Mouse (Mus musculus) lung, embryonic 16.5 days (tissue): ENCODE results near the gene 4933430I17Rik. TPM values are rescaled to one million over a fixed set of nuclear protein-coding genes. Genes with fewer than 3 reads are reported as not detected.
"Not testable (repeated sequence)": the region's sequence is repeated elsewhere in the genome, so short reads cannot be mapped to it uniquely, and the experiment has no call there.

ENCODE experiments used
- ATAC-seq: fragments of 200-750 bp; cut with Nextera tagmentation; 2 replicates; pipeline ENCODE4 v1.8.0; 2017; ENCODE audit warnings: low read depth, mild to moderate bottlenecking, moderate library complexity
- H3K27ac ChIP-seq: fragments of 300-500 bp; sonication (generic); 2 replicates; pipeline ENCODE4 v1.5.1; 2014; ENCODE audit warnings: mild to moderate bottlenecking, control low read depth, low read length
- H3K27me3 ChIP-seq: fragments of 300-500 bp; sonication (generic); 2 replicates; pipeline ENCODE4 v1.6.1; 2014; ENCODE audit warnings: low read depth, low read length, mixed read lengths; ENCODE audit not compliant: control insufficient read depth, insufficient read depth
- H3K36me3 ChIP-seq: fragments of 300-500 bp; sonication (generic); 2 replicates; pipeline ENCODE4 v1.6.1; 2014; ENCODE audit warnings: low read length; ENCODE audit not compliant: control insufficient read depth, insufficient read depth
- H3K4me1 ChIP-seq: fragments of 300-500 bp; sonication (generic); replicated peaks from 2 replicates; pipeline ENCODE4 v1.6.1; 2014; ENCODE audit warnings: low read length, mixed read lengths; ENCODE audit not compliant: control insufficient read depth, insufficient read depth
- H3K4me2 ChIP-seq: fragments of 300-500 bp; sonication (generic); 2 replicates; pipeline ENCODE4 v1.6.1; 2014; ENCODE audit warnings: low read depth, low read length, control low read depth
- H3K4me3 ChIP-seq: fragments of 300-500 bp; sonication (generic); 2 replicates; pipeline ENCODE4 v1.5.1; 2014; ENCODE audit warnings: mild to moderate bottlenecking, low read length, control low read depth
- H3K9ac ChIP-seq: fragments of 300-500 bp; sonication (generic); 2 replicates; pipeline ENCODE4 v1.6.1; 2014; ENCODE audit warnings: low read length, control low read depth
- H3K9me3 ChIP-seq: fragments of 300-500 bp; sonication (generic); 2 replicates; pipeline ENCODE4 v1.6.1; 2016; ENCODE audit warnings: low read length; ENCODE audit not compliant: control insufficient read depth
- WGBS: fragments of 180-500 bp; shearing (Covaris S2); extraction: QIAGEN DNeasy Blood & Tissue Kit; methylation state at CpG from one replicate; pipeline ENCODE4 v1.1.7; 2014; 5-methylcytosine and 5-hydroxymethylcytosine counted together
- polyA plus RNA-seq: library from polyadenylated mRNA; unstranded; fragments of >200 nt; fragmentation: Nextera tagmentation; extraction: Ambion mirVana; gene quantifications from 2 replicates; pipeline ENCODE4 v1.2.1, GENCODE M21; 2015

The 4933430I17Rik gene
- 0.40 and 0.54 TPM in 2 replicates for polyA plus RNA-seq

DNA sequence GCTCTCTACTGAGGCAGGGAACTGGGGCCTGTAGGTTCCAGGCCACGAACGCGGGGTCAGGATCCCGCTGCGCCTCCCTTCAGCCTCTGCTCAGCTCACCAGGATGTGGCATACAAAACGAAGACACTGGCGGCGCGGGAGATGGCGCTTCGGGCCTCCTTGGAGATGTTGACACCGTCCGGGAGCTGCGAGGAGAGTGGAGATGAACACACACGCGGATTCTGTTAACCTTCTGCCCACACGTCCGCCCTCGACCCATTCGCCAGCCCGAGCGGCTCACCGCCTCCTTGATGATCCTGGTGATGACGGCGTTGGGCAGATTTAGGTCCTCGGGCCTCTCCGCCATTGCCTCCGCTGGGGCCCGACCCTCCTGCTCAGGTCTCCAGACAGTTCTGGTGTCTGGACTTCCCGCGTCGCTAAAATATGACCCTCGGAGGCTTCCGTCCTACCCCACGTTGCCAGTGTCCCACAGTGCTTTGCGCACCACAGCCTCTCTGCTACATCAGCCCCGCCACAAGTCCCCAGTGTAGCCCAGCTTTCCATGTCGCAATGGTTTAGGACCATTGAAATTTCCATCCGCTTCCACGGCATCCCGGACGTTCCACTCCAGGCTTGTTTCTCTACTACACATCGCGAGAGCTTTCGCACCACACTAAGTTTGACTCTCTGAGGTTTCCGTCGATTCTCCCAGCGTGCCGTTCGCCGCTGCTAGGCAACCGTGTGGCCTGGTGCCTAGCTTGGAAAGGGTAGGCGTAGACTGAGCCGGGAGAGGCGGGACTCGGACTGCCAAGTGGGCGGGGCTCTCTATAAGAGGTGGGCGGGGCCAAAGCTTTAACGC is at the start of gene 4933430I17Rik, which contains the start of gene Pole3:
Gene 4933430I17Rik (plus strand): TSS at position 719 of the 838 bp plus-strand sequence.
Gene Pole3 (minus strand): TSS at position 418 of the 838 bp plus-strand sequence.
- Histone ChIP-seq H3K9ac (peak within 1 kb of the TSS; percentile 87), H3K4me2 (peak within 1 kb of the TSS; percentile 74), H3K4me1 (peaks cover 7% of the 10 kb centered on the region), H3K4me3 (peak within 1 kb of the TSS; percentile 82), H3K27me3 (no peaks in the 10 kb centered on the region), H3K9me3 (no peaks in the 10 kb centered on the region), H3K36me3 (peaks cover 6% of the 10 kb centered on the region), H3K27ac (peak within 1 kb of the TSS; percentile 97)
- peak; percentile 99 for ATAC-seq
- WGBS = under 1% methylated on average over 50 of the region's 59 CpGs

DNA sequence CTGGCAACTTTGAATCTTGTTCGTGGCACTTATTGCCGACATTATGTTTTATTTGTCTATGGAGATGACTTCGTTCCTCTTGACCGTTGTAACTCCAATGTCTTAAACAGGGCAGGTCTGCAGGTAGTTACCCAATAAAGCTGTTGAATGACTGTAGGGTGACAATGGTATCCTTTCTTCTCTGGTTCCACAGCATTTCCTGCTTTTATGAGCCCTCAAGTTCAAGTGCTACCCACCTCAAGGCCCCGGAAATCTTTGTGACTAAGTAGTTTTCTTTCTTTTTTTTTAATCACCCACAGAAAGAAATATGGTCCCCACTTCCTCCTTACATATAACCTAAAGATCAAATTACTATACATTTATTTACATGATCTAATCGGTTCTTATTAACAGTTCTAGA is 49.4 kb upstream of the 4933430I17Rik start:
- Histone ChIP-seq H3K27ac (peak overlapping the region; percentile 36), H3K9ac (no peak overlapping the region)
- WGBS = 58% methylated on average over 6 of the region's 6 CpGs

DNA sequence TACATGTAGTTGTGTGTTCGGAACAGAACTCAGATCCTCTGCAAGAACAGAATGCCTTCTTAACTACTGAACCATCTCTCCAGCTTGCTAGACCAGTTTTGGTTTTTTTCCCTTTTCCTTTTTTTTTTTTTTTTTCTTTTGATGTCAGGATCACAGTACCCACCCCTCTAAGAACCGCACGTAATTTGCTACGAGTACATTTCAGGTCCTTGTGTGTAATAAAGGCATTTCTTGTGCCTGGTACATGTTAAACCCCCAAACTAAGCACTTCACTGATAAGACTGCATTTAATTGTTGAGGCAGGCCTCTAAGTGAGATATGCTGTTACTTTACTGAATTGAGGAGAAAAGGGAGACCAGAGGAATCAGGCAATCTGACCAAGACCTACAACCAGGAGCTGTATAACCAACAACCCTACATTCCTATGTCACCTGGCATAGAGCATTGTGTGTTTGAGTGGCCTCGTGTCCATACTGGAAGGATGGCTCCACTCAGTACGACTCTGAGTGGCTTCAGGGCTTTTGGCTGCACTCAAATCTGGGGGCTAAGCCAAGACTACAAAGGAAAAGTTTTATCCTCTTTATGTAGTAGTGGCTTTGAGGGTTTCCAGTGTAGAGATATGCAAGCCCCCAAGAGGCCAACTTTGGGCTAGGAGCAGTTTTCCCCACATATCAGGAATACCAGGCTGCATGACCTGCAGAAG is 47.5 kb upstream of the 4933430I17Rik start:
- no peak overlapping the region for H3K4me2 ChIP-seq
- H3K9me3 ChIP-seq = no peaks in the 10 kb centered on the region
- no peak overlapping the region for H3K9ac ChIP-seq
- peak overlapping the region; percentile 91 for H3K27ac ChIP-seq
- peaks cover 15% of the 10 kb centered on the region for H3K4me1 ChIP-seq
- peaks cover 2% of the 10 kb centered on the region; the same call in 1 of the 2 replicates for H3K27me3 ChIP-seq
- WGBS = 51% methylated on average over 6 of the region's 6 CpGs
- H3K36me3 ChIP-seq = no peaks in the 10 kb centered on the region
- no peak overlapping the region for H3K4me3 ChIP-seq
- ATAC-seq = peak; percentile 79

More for the DNA sequence above, 49.4 kb upstream of the 4933430I17Rik start:
- ATAC-seq = no peak
- Histone ChIP-seq H3K4me3 (no peak overlapping the region), H3K4me2 (no peak overlapping the region), H3K27me3 (peaks cover 2% of the 10 kb centered on the region; the same call in 1 of the 2 replicates), H3K4me1 (peaks cover 15% of the 10 kb centered on the region), H3K36me3 (no peaks in the 10 kb centered on the region), H3K9me3 (no peaks in the 10 kb centered on the region)

DNA sequence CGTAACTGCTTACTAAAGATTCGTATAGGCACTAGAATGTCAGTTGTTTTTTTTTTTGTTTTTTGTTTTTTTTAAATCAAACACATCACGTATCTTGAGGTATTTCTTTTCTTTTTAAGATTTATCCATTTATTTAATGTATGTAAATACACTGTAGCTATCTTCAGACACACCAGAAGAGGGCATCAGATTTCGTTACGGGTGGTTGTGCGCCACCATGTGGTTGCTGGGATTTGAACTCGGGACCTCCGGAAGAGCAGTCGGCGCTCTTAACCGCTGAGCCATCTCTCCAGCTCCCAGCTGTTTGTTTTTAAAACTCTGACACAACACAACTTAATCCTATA is 45.6 kb upstream of the 4933430I17Rik start:
- peak overlapping the region; percentile 79 for H3K4me2 ChIP-seq
- not testable (repeated sequence) for H3K36me3 ChIP-seq, ATAC-seq, H3K27me3 ChIP-seq, H3K9me3 ChIP-seq
- H3K9ac ChIP-seq = peak overlapping the region; percentile 73; the same call in 1 of the 2 replicates
- 0 out of 2 replicates have a peak overlapping the region, but pooled peaks have one; percentile 38 for H3K27ac ChIP-seq
- peaks cover 15% of the 10 kb centered on the region for H3K4me1 ChIP-seq
- peak overlapping the region; percentile 65 for H3K4me3 ChIP-seq
- 12% methylated on average over 11 of the region's 11 CpGs for WGBS

DNA sequence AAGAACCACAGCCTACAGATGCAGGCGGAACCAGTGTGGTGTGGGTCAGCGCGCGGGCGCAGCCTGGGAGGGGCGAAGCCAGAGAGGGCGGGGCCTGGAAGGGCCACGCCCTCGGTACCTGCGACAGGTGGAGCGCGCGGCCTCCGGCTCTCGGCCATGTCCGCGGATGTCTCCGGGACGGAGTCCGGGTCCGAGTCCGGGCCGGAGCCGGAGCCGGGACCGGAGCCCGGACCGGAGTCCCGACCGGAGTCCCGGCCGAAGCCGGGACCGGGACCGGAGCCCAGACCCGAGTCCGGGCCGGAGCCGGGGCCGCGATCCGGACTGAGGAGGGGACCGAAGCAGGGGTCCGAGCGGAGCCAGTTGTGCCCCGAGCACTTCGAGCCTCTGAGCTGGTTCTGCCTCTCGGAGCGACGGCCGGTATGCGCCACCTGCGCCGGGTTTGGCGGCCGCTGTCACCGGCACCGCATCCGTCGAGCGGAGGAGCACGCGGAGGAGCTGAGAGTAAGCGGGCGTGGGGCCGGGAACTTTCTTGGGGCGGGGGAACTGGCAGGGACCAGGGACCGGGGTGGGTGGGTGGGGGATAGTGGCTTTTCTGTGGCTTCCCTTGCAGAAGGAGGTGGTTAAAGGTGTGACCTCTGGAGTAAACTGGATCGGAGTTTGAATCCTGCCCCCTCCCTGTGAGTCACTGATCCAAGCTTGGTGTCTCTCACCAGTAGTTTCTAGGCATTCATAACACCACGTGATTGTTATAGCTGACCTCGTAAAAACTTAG is 45.0 kb upstream of the 4933430I17Rik start, which contains the start of gene Bspry:
Gene Bspry (plus strand): TSS at position 117 of the 772 bp plus-strand sequence.
- 1% methylated on average over 70 of the region's 71 CpGs for WGBS
- H3K27ac ChIP-seq = peak within 1 kb of the TSS; percentile 84

DNA sequence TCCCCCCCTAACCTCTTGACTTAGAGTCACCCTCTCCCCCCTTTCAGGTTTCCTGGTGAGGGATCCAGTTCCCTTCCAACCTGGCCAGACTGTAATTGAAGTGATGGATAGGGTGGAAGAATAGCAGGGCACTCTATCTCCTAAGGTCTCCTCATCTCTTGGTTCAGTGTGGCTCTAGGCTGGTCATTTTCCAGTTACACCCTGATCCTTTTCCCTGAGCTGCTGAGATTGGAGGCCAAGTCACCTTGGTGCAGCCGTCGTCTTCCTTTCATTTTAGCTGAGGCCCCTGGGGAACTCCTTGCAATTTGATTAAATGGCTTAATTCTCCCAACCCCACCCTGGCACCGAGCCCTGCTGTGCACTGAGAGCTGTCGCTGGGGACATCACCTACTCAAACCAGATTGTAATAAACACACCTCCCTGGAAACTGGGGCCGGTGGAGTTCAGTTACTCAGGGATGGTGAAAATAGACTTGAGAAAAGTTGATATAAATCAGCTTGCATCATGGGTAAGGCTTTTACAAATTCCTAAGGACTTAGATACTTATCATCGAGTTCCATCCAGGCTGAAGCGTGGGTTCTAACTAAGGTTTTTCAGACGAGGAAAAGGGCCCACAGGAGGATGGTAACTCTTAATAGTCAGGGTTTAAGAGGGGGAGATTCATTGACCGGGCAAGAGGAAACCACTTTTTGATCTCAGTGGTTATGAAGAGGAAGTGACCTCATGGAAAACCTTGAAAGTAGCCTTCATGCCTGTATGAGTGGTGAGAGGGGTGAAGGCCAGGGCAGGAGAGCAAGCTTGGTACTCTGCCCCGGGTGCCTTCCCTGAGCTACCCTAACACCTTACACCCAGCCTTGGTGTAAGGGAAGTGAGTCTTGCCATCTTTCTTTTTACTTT is 44.2 kb upstream of the 4933430I17Rik start:
- Histone ChIP-seq H3K4me3 (peak overlapping the region; percentile 65), H3K4me1 (peaks cover 15% of the 10 kb centered on the region), H3K27ac (peak overlapping the region; percentile 56), H3K36me3 (no peaks in the 10 kb centered on the region), H3K27me3 (peaks cover 2% of the 10 kb centered on the region; the same call in 1 of the 2 replicates), H3K9ac (peak overlapping the region; percentile 43; the same call in 1 of the 2 replicates), H3K4me2 (peak overlapping the region; percentile 79), H3K9me3 (no peaks in the 10 kb centered on the region)
- no peak for ATAC-seq
- 27% methylated on average over 10 of the region's 10 CpGs for WGBS

More for the DNA sequence above, 45.0 kb upstream of the 4933430I17Rik start, which contains the start of gene Bspry:
- peak within 1 kb of the TSS; percentile 79 for H3K4me2 ChIP-seq
- peaks cover 2% of the 10 kb centered on the region; the same call in 1 of the 2 replicates for H3K27me3 ChIP-seq
- no peaks in the 10 kb centered on the region for H3K9me3 ChIP-seq
- peaks cover 15% of the 10 kb centered on the region for H3K4me1 ChIP-seq
- ATAC-seq = peak; percentile 79
- no peaks in the 10 kb centered on the region for H3K36me3 ChIP-seq
- peak within 1 kb of the TSS; percentile 65 for H3K4me3 ChIP-seq
- peak within 1 kb of the TSS; percentile 73 for H3K9ac ChIP-seq

DNA sequence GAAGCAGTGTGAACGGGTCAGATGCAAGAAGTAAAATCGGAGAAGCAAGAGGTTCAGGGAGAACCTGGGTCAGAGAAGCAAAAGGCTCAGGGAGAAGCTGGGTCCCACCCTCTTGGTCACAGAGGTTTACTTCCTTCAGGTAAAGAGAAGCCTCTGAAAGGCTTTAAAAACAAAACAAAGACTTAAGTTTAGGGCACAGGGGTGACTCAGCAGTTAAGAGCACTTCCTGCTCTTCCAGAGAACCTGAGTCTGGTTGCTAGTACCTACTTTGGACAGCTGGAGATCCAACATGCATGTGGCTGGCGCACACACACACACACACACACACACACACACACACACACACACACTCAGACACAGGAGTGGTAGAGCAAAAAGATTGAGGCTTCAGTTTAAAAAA is 40.2 kb upstream of the 4933430I17Rik start:
- H3K9ac ChIP-seq = no peak overlapping the region
- no peak overlapping the region for H3K4me2 ChIP-seq
- WGBS = 79% methylated on average over 3 of the region's 3 CpGs
- no peaks in the 10 kb centered on the region for H3K9me3 ChIP-seq
- no peaks in the 10 kb centered on the region for H3K36me3 ChIP-seq
- H3K4me1 ChIP-seq = peaks cover under 1% of the 10 kb centered on the region; the same call in 1 of the 2 replicates
- H3K27me3 ChIP-seq = peaks cover under 1% of the 10 kb centered on the region; the same call in 1 of the 2 replicates
- no peak for ATAC-seq
- no peak overlapping the region for H3K27ac ChIP-seq
- no peak overlapping the region for H3K4me3 ChIP-seq
